Mouse (Mus musculus) gastrocnemius, adult 18-20 months (tissue): ENCODE measurements around the gene Ehd2. TPM values are rescaled to one million over a fixed set of nuclear protein-coding genes. Genes with fewer than 3 reads are reported as not detected.

ENCODE experiments used
- DNase-seq: peaks from one replicate; pipeline ENCODE4 v3.0.0; 2021; ENCODE audit warnings: low spot score
- total RNA-seq, 2 experiments: library from RNA; stranded (reverse); gene quantifications; 2 replicates each; pipeline ENCODE4 v1.2.3; 2021

Gene Ehd2
- total RNA-seq, 2 experiments from 2014 or later = 24.9 to 37.4 TPM

DNA sequence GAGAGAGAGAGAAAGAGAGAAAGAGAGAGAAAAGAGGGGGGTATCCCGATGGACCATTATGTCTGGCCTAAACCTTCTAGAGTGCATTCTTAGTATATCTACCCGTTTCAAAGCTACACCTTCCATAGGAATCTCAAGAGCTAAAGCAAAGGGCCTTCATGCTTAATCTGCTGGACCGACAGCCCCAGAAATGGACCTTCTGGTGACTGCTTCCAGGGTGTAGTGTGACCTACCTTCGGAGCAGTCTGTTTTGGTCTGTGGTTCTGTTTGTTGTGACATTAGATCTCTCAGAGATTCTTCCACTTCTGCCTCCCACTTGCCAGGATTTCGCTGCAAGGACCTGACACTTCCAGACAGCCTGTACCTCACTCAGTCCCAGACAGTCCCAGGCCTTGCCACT lies 56.8 kb downstream of the Ehd2 start:
- no peak for DNase-seq

DNA sequence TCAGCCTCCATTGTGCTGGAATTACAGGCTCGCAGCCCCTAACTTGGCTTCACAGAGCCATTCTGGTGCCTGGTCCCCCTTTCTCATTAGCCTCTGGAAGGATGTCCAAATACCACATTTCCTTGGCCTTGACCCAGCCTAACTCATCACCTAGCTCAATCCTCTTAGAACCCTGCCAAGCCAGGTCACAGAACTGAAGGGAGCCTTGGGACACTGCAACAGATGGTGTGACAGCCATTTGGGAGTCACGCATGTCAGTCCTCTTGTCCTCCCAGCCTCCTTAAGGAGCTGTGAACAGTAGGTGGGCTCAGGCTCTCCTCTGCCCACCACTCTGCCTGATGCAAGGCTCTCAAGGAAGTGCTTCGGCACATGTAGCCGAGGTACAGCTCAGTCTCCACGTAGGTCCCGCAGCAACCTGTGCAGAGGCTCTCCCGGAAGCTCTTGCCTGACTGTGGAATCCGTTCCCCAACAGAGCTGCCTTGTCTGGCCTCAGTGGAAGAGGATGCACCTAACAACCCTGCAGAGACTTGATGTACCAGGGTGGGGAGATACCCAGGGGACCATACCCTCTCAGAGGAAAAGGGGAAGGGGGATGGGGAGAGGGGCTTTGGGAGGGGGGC lies 59.3 kb downstream of the Ehd2 start:
- no peak for DNase-seq

DNA sequence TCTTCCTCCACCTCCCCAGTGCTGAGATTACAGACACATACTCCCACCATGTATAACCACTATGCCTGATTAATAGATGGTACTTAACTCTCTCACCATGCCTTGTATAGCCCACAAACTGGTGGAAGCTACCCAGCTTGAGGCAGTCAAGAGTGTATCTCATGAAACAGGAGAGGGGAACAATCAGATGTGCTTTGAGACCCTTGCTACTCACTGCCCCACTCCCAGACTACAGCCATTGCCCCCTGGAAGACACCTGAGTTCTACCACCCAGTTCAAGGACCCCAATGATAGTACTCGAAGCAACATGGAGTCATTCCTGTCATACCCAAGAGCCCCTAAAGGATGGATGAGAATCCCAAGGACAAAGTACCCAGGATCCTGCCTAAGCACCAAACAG lies 60.8 kb downstream of the Ehd2 start:
- DNase-seq = no peak

DNA sequence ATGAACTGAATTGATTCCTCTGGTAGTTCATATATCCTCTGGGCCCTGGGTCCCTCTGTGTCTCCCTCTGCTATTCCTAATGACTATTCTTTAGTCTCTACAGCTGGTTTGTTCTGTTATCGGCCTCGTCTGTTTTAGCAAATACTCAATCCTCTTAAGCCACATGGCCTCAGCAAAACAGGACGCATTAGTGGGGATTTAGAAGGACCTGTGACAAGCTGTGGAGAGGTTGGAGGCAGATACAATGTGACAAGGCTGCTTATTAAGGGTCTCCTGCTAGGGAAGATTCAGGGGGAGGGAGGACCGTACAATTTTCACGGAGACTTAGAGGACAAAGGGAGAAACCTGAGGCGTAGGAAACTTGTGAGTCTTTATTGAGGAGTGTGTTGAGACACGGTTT lies 61.5 kb downstream of the Ehd2 start:
- no peak for DNase-seq

DNA sequence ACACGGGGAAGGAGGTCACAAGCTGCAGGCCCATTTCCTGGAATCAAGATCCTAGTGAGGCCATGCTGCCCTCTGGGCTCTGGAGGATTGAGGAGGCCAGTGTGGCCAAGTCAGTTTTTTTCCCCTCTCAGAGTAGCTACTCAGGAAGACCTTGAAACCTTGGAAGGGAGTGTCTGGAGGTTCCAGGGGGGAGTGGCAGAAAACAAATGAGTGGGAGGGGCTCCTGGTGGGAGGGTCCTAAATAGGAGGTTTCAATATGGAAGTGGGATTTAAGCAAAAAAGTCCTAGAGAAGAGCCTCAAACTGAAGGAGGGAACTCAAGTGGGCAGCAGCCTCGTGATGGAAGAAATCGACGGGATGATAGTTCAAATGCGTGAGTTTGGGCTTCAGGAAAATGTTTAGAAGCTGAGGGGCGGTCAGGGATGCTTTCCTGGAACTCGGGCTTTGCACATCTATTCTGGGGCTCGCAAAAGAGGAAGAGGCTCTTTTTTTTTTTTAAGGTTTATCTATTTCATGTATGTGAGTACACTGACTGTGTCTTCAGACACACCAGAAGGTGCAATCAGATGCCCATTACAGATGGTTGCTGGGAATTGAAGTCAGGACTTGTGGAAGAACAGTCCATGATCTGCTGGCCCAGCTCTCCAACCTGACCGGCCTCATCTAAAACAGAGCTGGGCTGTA lies 65.9 kb downstream of the Ehd2 start:
- no peak for DNase-seq

Other genes starting within 250 kb of the Ehd2 start
- not detected for gene Obox5, start 217.4 kb downstream of the Ehd2 start, total RNA-seq
- not detected for gene Obox6, start 127.9 kb downstream of the Ehd2 start, total RNA-seq
- not detected for gene Crx, start 87.6 kb downstream of the Ehd2 start, total RNA-seq
- not detected for gene Crxos, start 85.0 kb downstream of the Ehd2 start, total RNA-seq
- 1,000 to 10,000 TPM; 1,514 to 1,837 TPM for gene Selenow, start 45.2 kb downstream of the Ehd2 start, total RNA-seq
- gene Nop53, start 21.5 kb downstream of the Ehd2 start, total RNA-seq = 10 to 100 TPM; 82.3 to 91.7 TPM
- gene Bicra, start 80.4 kb upstream of the Ehd2 start, total RNA-seq = 1 to 10 TPM; 5.5 to 6.6 TPM
- not detected for gene Zfp541, start 94.2 kb upstream of the Ehd2 start, total RNA-seq
- 100 to 1,000 TPM; 101 to 131 TPM for gene Napa, start 130.9 kb upstream of the Ehd2 start, total RNA-seq
- gene Kptn, start 152.3 kb upstream of the Ehd2 start, total RNA-seq = 10 to 100 TPM; 10.2 to 12.6 TPM
- gene Slc8a2, start 162.3 kb upstream of the Ehd2 start, total RNA-seq = under 1 TPM; 0.11 to 0.21 TPM
- 1 to 10 TPM in 1 of 2 experiments, under 1 TPM in 1; 0.62 to 1.4 TPM for gene Meis3, start 207.5 kb upstream of the Ehd2 start, total RNA-seq